20 mouse cellular contexts compared by ENCODE assay signal in the genomic region with DNA sequence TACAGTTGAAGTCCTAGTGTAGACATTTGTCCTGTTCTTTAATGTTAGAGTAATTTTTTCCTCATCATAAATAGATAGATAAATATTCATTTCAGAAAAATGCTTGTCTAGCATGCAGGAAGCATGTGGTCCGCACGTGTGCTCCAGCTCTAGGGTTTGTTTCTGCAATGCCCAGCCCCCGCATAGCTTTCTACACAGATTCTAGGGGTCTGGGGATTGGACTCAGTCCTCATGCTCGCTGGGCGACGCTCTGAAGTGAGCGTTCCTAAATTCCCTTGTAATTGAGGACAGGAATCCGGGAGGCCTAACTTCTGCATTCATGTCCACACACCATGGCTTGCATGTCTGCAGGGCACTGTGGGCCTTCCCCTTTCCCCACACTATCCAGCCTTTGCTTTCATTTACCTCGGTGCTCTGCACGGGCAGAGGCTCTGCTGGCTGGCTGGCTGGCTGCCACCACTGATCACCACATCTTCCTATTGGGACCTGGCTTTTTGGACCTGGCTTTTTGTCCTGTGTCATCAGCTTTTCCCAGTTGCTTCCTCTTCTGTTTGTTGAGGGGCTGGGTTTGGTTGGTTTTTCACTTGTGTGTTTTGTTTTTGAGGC. TPM values are rescaled to one million over a fixed set of nuclear protein-coding genes. Genes with fewer than 3 reads are reported as not detected.
DNase-seq lines count a peak whose midpoint lies in the region; ATAC-seq and TF ChIP-seq lines count a peak whose summit lies in the region.
"Had no signal": no experiment of that assay in that cellular context is flagged by ENCODE, and none has a peak within 500 bp of the region (broad histone marks: within the 10 kb centered on the region; RNA-seq: fewer than 3 reads in every experiment).

No protein-coding gene starts in this region.

- TF ChIP-seq CTCF in spleen, adult 2 months (IDR thresholded peaks at IDR 0.05; ENCODE audit: extremely low read depth, insufficient read depth, insufficient read length, insufficient replicate concordance): no peak

- TF ChIP-seq POLR2A in spleen, adult 2 months (IDR thresholded peaks at IDR 0.05; ENCODE audit: low read depth, low read length): no peak

- H3K9ac ChIP-seq in forebrain, embryonic 13.5 days: no peak overlapping the region
- H3K9ac ChIP-seq: forebrain, embryonic 15.5 days; heart, embryonic 13.5 days; limb, embryonic 12.5 days; liver, embryonic 15.5 days; stomach, embryonic 15.5 days had no signal

- no peak overlapping the region for H3K4me2 ChIP-seq in forebrain, embryonic 13.5 days
- H3K4me2 ChIP-seq: forebrain, embryonic 15.5 days; heart, embryonic 13.5 days; limb, embryonic 12.5 days; liver, embryonic 15.5 days; midbrain, embryonic 11.5 days; stomach, embryonic 15.5 days had no signal

- H3K27me3 ChIP-seq in spleen, adult 2 months (ENCODE audit: control insufficient read depth, insufficient read depth, low read length): no peaks in the 10 kb centered on the region
- no peaks in the 10 kb centered on the region for H3K27me3 ChIP-seq in embryonic facial prominence, embryonic 10.5 days (replicated peaks; ENCODE audit: low read depth, poor library complexity, severe bottlenecking)
- H3K27me3 ChIP-seq in forebrain, embryonic 13.5 days: no peaks in the 10 kb centered on the region
- H3K27me3 ChIP-seq: forebrain, embryonic 15.5 days; heart, embryonic 13.5 days; limb, embryonic 12.5 days; liver, embryonic 15.5 days; stomach, embryonic 15.5 days had no signal

- H3K4me3 ChIP-seq in spleen, adult 2 months (ENCODE audit: extremely low read depth, insufficient read depth, insufficient read length): no peak overlapping the region
- H3K4me3 ChIP-seq in embryonic facial prominence, embryonic 10.5 days: no peak overlapping the region
- no peak overlapping the region for H3K4me3 ChIP-seq in forebrain, embryonic 13.5 days
- H3K4me3 ChIP-seq: forebrain, embryonic 15.5 days; heart, embryonic 13.5 days; limb, embryonic 12.5 days; liver, embryonic 15.5 days; stomach, embryonic 15.5 days had no signal

- H3K4me1 ChIP-seq in spleen, adult 2 months (ENCODE audit: control insufficient read depth, insufficient read depth, insufficient read length): peaks cover 7% of the 10 kb centered on the region; the same call in 1 of the 2 replicates
- H3K4me1 ChIP-seq in embryonic facial prominence, embryonic 10.5 days: no peaks in the 10 kb centered on the region
- H3K4me1 ChIP-seq in forebrain, embryonic 13.5 days: no peaks in the 10 kb centered on the region
- H3K4me1 ChIP-seq: forebrain, embryonic 15.5 days; limb, embryonic 12.5 days; stomach, embryonic 15.5 days had no signal

- WGBS in spleen, adult 2 months: 49% methylated on average over 10 of the region's 10 CpGs
- WGBS in embryonic facial prominence, embryonic 10.5 days: 73% methylated on average over 10 of the region's 10 CpGs
- 83% methylated on average over 10 of the region's 10 CpGs for WGBS in forebrain, embryonic 13.5 days

- peaks cover 26% of the 10 kb centered on the region for H3K36me3 ChIP-seq in spleen, adult 2 months (ENCODE audit: control insufficient read depth, insufficient read depth, low read length)
- peaks cover 83% of the 10 kb centered on the region for H3K36me3 ChIP-seq in embryonic facial prominence, embryonic 10.5 days (replicated peaks)
- H3K36me3 ChIP-seq in forebrain, embryonic 13.5 days (ENCODE audit: poor library complexity, severe bottlenecking): peaks cover 52% of the 10 kb centered on the region

- ATAC-seq in megakaryocyte progenitor cell, adult 5-6 weeks (replicated peaks; ENCODE audit: poor library complexity): peak; percentile 72
- ATAC-seq in forebrain, embryonic 13.5 days: no peak
- ATAC-seq: forebrain, embryonic 15.5 days had no signal

- H3K9me3 ChIP-seq in embryonic facial prominence, embryonic 10.5 days: no peaks in the 10 kb centered on the region
- no peaks in the 10 kb centered on the region for H3K9me3 ChIP-seq in forebrain, embryonic 13.5 days (replicated peaks)
- H3K9me3 ChIP-seq: forebrain, embryonic 15.5 days; heart, embryonic 13.5 days; limb, embryonic 12.5 days; liver, embryonic 15.5 days; stomach, embryonic 15.5 days had no signal

- DNase-seq in embryo, embryonic 11 days: peak; percentile 13
- DNase-seq in embryo, embryonic 10 days (ENCODE audit: low spot score): no peak
- no peak for DNase-seq in spleen, adult 2 months (ENCODE audit: low read depth in 1 of 2, low spot score in 2 of 2)
- DNase-seq in spleen, adult 18-20 months: no peak
- peak; percentile 12 for DNase-seq in embryonic facial prominence, embryonic 10.5 days (ENCODE audit: low spot score)
- no peak for DNase-seq in right cerebral cortex, postnatal 14 days
- DNase-seq: adrenal gland, postnatal 25 days; heart, postnatal 4 days; kidney, adult 2 months; kidney, postnatal 25 days; lung, postnatal 14 days; right cerebral cortex, postnatal 4 days had no signal

- peak overlapping the region; percentile 50 for H3K27ac ChIP-seq in spleen, adult 2 months (ENCODE audit: insufficient read depth, low read length)
- no peak overlapping the region for H3K27ac ChIP-seq in embryonic facial prominence, embryonic 10.5 days (replicated peaks)
- no peak overlapping the region for H3K27ac ChIP-seq in forebrain, embryonic 13.5 days
- H3K27ac ChIP-seq: forebrain, embryonic 15.5 days; heart, embryonic 13.5 days; limb, embryonic 12.5 days; liver, embryonic 15.5 days; stomach, embryonic 15.5 days had no signal

RNA-seq across cellular contexts. Expression of gene Cse1l, which starts 31.1 kb away (rescaled TPM):
- 9.2 and 12.1 TPM in 2 replicates for polyA plus RNA-seq in spleen, adult 2 months (2012; rRNA removed)
- polyA plus RNA-seq in embryonic facial prominence, embryonic 10.5 days (2016; fragmentation: Nextera tagmentation; extraction: Ambion mirVana): 213 and 222 TPM in 2 replicates
- total RNA-seq in megakaryocyte progenitor cell, adult 5-6 weeks (2015): 158 and 185 TPM in 2 replicates
- total RNA-seq in megakaryocyte progenitor cell, adult 5-6 weeks (2017): 116 and 151 TPM in 2 replicates
- polyA plus RNA-seq in forebrain, embryonic 13.5 days (2015; fragmentation: Nextera tagmentation; extraction: Ambion mirVana): 122 and 134 TPM in 2 replicates

Comparison
In these comparisons a context has a peak if more than half of its experiments do, and no peak if none do; other contexts are left out.
1. DNase-seq: peak in embryo, embryonic 11 days (single experiment) and embryonic facial prominence, embryonic 10.5 days (single experiment); none in embryo, embryonic 10 days (single experiment), spleen, adult 2 months (0 of 2), spleen, adult 18-20 months (0 of 2) and right cerebral cortex, postnatal 14 days (single experiment).